18 mouse cellular contexts compared by ENCODE assay signal in genomic region chr4:81484603-81485002, GRCm38 (mm10). TPM values are rescaled to one million over a fixed set of nuclear protein-coding genes. Genes with fewer than 3 reads are reported as not detected.
DNase-seq lines count a peak whose midpoint lies in the region; ATAC-seq and TF ChIP-seq lines count a peak whose summit lies in the region.
"Had no signal": no experiment of that assay in that cellular context is flagged by ENCODE, and none has a peak within 500 bp of the region (broad histone marks: within the 10 kb centered on the region; RNA-seq: fewer than 3 reads in every experiment).

No protein-coding gene starts in this region.

- H3K27ac ChIP-seq in heart, embryonic 15.5 days: peak overlapping the region; percentile 43; the same call in 1 of the 2 replicates
- H3K27ac ChIP-seq in heart, embryonic 10.5 days: no peak overlapping the region
- no peak overlapping the region for H3K27ac ChIP-seq in lung, embryonic 16.5 days (ENCODE audit: low read length)
- peak overlapping the region; percentile 45 for H3K27ac ChIP-seq in embryonic facial prominence, embryonic 15.5 days (replicated peaks)
- H3K27ac ChIP-seq: forebrain, embryonic 13.5 days; hindbrain, embryonic 13.5 days; kidney, embryonic 15.5 days; macrophage had no signal

- no peak for ATAC-seq in heart, embryonic 15.5 days (replicated peaks; ENCODE audit: insufficient number of reproducible peaks, insufficient read depth, low FRiP score, low read depth)
- no peak for ATAC-seq in lung, embryonic 16.5 days (ENCODE audit: low read depth)
- peak; percentile 54; the same call in 1 of the 2 replicates for ATAC-seq in embryonic facial prominence, embryonic 15.5 days (ENCODE audit: insufficient number of reproducible peaks, low FRiP score, low TSS enrichment, low read depth)
- ATAC-seq: forebrain, embryonic 13.5 days; liver, postnatal 0 days had no signal

- no peaks in the 10 kb centered on the region for H3K36me3 ChIP-seq in heart, embryonic 15.5 days
- H3K36me3 ChIP-seq in heart, embryonic 10.5 days: no peaks in the 10 kb centered on the region
- H3K36me3 ChIP-seq in lung, embryonic 16.5 days (ENCODE audit: control insufficient read depth, insufficient read depth, low read length): no peaks in the 10 kb centered on the region
- H3K36me3 ChIP-seq in embryonic facial prominence, embryonic 15.5 days: no peaks in the 10 kb centered on the region
- no peaks in the 10 kb centered on the region for H3K36me3 ChIP-seq in myocyte (ENCODE audit: control insufficient read depth, insufficient read depth)
- H3K36me3 ChIP-seq: hindbrain, embryonic 13.5 days; kidney, embryonic 15.5 days had no signal

- 0 out of 2 replicates have a peak overlapping the region, but pooled peaks have one; percentile 29 for H3K4me2 ChIP-seq in heart, embryonic 15.5 days
- H3K4me2 ChIP-seq in lung, embryonic 16.5 days (ENCODE audit: low read depth, low read length): peak overlapping the region; percentile 16; the same call in 1 of the 2 replicates
- H3K4me2 ChIP-seq in embryonic facial prominence, embryonic 15.5 days (replicated peaks): peak overlapping the region; percentile 19; the same call in 1 of the 2 replicates
- peak overlapping the region; percentile 80 for H3K4me2 ChIP-seq in myocyte (ENCODE audit: low read depth)
- H3K4me2 ChIP-seq: forebrain, embryonic 13.5 days; hindbrain, embryonic 13.5 days; kidney, embryonic 15.5 days had no signal

- DNase-seq in heart, embryonic 10.5 days (ENCODE audit: low spot score): no peak
- no peak for DNase-seq in lung, adult 18-20 months
- no peak for DNase-seq in retina, postnatal 1 day
- DNase-seq: adrenal gland, postnatal 10 days; cerebellum, adult 2 months; heart, adult 11 months; kidney, adult 11 months; layer of hippocampus, adult 9-11 months; liver, postnatal 0 days; right cerebral cortex, postnatal 14 days had no signal

- 57% methylated on average over 7 of the region's 7 CpGs for WGBS in heart, embryonic 15.5 days
- WGBS in heart, embryonic 10.5 days: 55% methylated on average over 7 of the region's 7 CpGs
- WGBS in lung, embryonic 16.5 days: 61% methylated on average over 7 of the region's 7 CpGs
- 51% methylated on average over 7 of the region's 7 CpGs for WGBS in embryonic facial prominence, embryonic 15.5 days

- H3K27me3 ChIP-seq in heart, embryonic 15.5 days: no peaks in the 10 kb centered on the region
- no peaks in the 10 kb centered on the region for H3K27me3 ChIP-seq in heart, embryonic 10.5 days (ENCODE audit: insufficient read depth, poor library complexity, severe bottlenecking)
- no peaks in the 10 kb centered on the region for H3K27me3 ChIP-seq in lung, embryonic 16.5 days (ENCODE audit: control insufficient read depth, insufficient read depth, low read depth, low read length)
- H3K27me3 ChIP-seq in embryonic facial prominence, embryonic 15.5 days: no peaks in the 10 kb centered on the region
- H3K27me3 ChIP-seq in myocyte (ENCODE audit: control insufficient read depth, insufficient read depth, insufficient read length): no peaks in the 10 kb centered on the region
- H3K27me3 ChIP-seq: forebrain, embryonic 13.5 days; hindbrain, embryonic 13.5 days; kidney, embryonic 15.5 days had no signal

- no peaks in the 10 kb centered on the region for H3K9me3 ChIP-seq in heart, embryonic 15.5 days (replicated peaks)
- no peaks in the 10 kb centered on the region for H3K9me3 ChIP-seq in heart, embryonic 10.5 days
- no peaks in the 10 kb centered on the region for H3K9me3 ChIP-seq in lung, embryonic 16.5 days (ENCODE audit: control insufficient read depth, low read length)
- no peaks in the 10 kb centered on the region for H3K9me3 ChIP-seq in embryonic facial prominence, embryonic 15.5 days (replicated peaks)
- H3K9me3 ChIP-seq: forebrain, embryonic 13.5 days; hindbrain, embryonic 13.5 days; kidney, embryonic 15.5 days had no signal

- H3ac ChIP-seq in myocyte (ENCODE audit: control insufficient read depth, insufficient read length): no peak overlapping the region

- no peak for TF ChIP-seq POLR2A in myocyte (IDR thresholded peaks at IDR 0.05; ENCODE audit: insufficient read length, low read depth)

- no peaks in the 10 kb centered on the region for H3K79me2 ChIP-seq in myocyte (ENCODE audit: control insufficient read depth, insufficient read depth)

- H3K4me1 ChIP-seq in heart, embryonic 15.5 days (replicated peaks): peaks cover 2% of the 10 kb centered on the region; the same call in 1 of the 2 replicates
- no peaks in the 10 kb centered on the region for H3K4me1 ChIP-seq in heart, embryonic 10.5 days
- peaks cover 8% of the 10 kb centered on the region; the same call in 1 of the 2 replicates for H3K4me1 ChIP-seq in lung, embryonic 16.5 days (replicated peaks; ENCODE audit: control insufficient read depth, insufficient read depth, low read length)
- H3K4me1 ChIP-seq in embryonic facial prominence, embryonic 15.5 days: peaks cover 3% of the 10 kb centered on the region; the same call in 1 of the 2 replicates
- H3K4me1 ChIP-seq: kidney, embryonic 15.5 days had no signal

- no peak overlapping the region for H3K4me3 ChIP-seq in heart, embryonic 15.5 days
- H3K4me3 ChIP-seq in heart, embryonic 10.5 days: no peak overlapping the region
- no peak overlapping the region for H3K4me3 ChIP-seq in lung, embryonic 16.5 days (ENCODE audit: low read length)
- no peak overlapping the region for H3K4me3 ChIP-seq in embryonic facial prominence, embryonic 15.5 days (replicated peaks)
- H3K4me3 ChIP-seq in myocyte: peak overlapping the region; percentile 10
- H3K4me3 ChIP-seq: forebrain, embryonic 13.5 days; hindbrain, embryonic 13.5 days; kidney, embryonic 15.5 days had no signal

- H3K9ac ChIP-seq in heart, embryonic 15.5 days: no peak overlapping the region
- H3K9ac ChIP-seq in lung, embryonic 16.5 days (ENCODE audit: low read length): peak overlapping the region; percentile 32; the same call in 1 of the 2 replicates
- H3K9ac ChIP-seq in embryonic facial prominence, embryonic 15.5 days: no peak overlapping the region
- H3K9ac ChIP-seq: forebrain, embryonic 13.5 days; hindbrain, embryonic 13.5 days; kidney, embryonic 15.5 days; liver, postnatal 0 days had no signal

TF ChIP-seq in myocyte, 11 proteins besides CTCF, POLR2A, EP300 and RAD21:
- TF ChIP-seq MAX (IDR thresholded peaks at IDR 0.05; ENCODE audit: low read depth) (no peak), MYOD1 (IDR thresholded peaks at IDR 0.05; ENCODE audit: control insufficient read depth in 1 of 3, insufficient read length in 2 of 3, low read depth in 2 of 3) (no peak), TCF3 (IDR thresholded peaks at IDR 0.05; ENCODE audit: insufficient read length, low read depth) (no peak), REST (IDR thresholded peaks at IDR 0.05; ENCODE audit: insufficient read depth, insufficient read length) (no peak), POLR2AphosphoS2 (IDR thresholded peaks at IDR 0.05; ENCODE audit: insufficient read length, low read depth) (no peak), TCF12 (IDR thresholded peaks at IDR 0.05; ENCODE audit: insufficient read depth, poor library complexity, severe bottlenecking) (no peak), E2F4 (IDR thresholded peaks at IDR 0.05; ENCODE audit: insufficient read depth) (no peak), CEBPB (IDR thresholded peaks at IDR 0.05; ENCODE audit: insufficient read depth, poor library complexity, severe bottlenecking) (no peak), USF1 (IDR thresholded peaks at IDR 0.05; ENCODE audit: low read depth) (no peak), MYOG (IDR thresholded peaks at IDR 0.05; ENCODE audit: control insufficient read depth in 1 of 3, insufficient read depth in 1 of 3, insufficient read length in 2 of 3, low read depth in 2 of 3) (no peak), SRF (IDR thresholded peaks at IDR 0.05; ENCODE audit: control insufficient read depth, insufficient read length, low read depth) (no peak)

RNA-seq across cellular contexts. Expression of gene Mpdz, which starts 42.0 kb away (rescaled TPM):
- 17.5 and 24.0 TPM in 2 replicates for polyA plus RNA-seq in heart, embryonic 15.5 days (2015; fragmentation: Nextera tagmentation; extraction: Ambion mirVana)
- 32.8 and 35.1 TPM in 2 replicates for polyA plus RNA-seq in heart, embryonic 10.5 days (2016; fragmentation: Nextera tagmentation; extraction: Ambion mirVana)
- 30.5 TPM in 2 replicates for polyA plus RNA-seq in lung, embryonic 16.5 days (2015; fragmentation: Nextera tagmentation; extraction: Ambion mirVana)
- 28.7 and 30.9 TPM in 2 replicates for polyA plus RNA-seq in embryonic facial prominence, embryonic 15.5 days (2015; fragmentation: Nextera tagmentation; extraction: Ambion mirVana)
- 10.1 TPM for polyA plus RNA-seq in myocyte (2012; fragmentation: generic; extraction: Trizol)
- polyA plus RNA-seq: macrophage had no signal

Comparison
In these comparisons a context has a peak if more than half of its experiments do, and no peak if none do; other contexts are left out.
1. H3K27ac ChIP-seq: peak in heart, embryonic 15.5 days (single experiment) and embryonic facial prominence, embryonic 15.5 days (single experiment); none in heart, embryonic 10.5 days (single experiment) and lung, embryonic 16.5 days (single experiment).
2. H3K4me2 ChIP-seq: peak in every context shown above with its lines; median percentile 80 in myocyte; 29 in heart, embryonic 15.5 days; 19 in embryonic facial prominence, embryonic 15.5 days; 16 in lung, embryonic 16.5 days.